Mouse (Mus musculus) gastrocnemius, postnatal 25 days (tissue): ENCODE results near the gene Vwf. TPM values are rescaled to one million over a fixed set of nuclear protein-coding genes. Genes with fewer than 3 reads are reported as not detected.
A peak's percentile ranks its signal among the peaks of the same experiment; 100 is the strongest.

Experiments used
- DNase-seq: peaks from one replicate; pipeline ENCODE4 v3.0.0; 2022
- total RNA-seq, 2 experiments: library from RNA; stranded (reverse); gene quantifications; 1 replicate in 1 of 2; 2 replicates in 1 of 2; pipeline ENCODE4 v1.2.3; 2021

Vwf gene
- total RNA-seq, 2 experiments from 2014 or later: 17.3 to 42.4 TPM

DNA sequence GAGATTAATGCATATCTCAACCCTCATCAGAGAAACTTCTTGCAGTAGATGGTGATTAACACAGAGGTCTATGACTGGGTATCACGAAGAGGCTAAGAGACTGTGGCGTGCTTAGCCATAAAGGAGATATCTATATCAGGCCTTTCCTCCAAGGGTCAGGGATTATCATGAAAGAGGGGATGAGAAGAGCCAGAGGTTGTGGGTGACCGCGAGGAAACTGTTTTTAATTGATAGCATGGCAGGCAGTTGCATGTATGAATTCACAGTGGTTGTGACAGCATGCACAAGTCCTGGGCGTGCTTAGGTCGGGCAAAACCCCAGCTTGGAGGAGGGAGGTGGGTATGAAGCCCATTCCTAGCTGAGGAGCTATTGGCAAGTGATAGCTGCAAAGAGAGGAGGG, 5.3 kb upstream of the Vwf start:
- DNase-seq: no peak

DNA sequence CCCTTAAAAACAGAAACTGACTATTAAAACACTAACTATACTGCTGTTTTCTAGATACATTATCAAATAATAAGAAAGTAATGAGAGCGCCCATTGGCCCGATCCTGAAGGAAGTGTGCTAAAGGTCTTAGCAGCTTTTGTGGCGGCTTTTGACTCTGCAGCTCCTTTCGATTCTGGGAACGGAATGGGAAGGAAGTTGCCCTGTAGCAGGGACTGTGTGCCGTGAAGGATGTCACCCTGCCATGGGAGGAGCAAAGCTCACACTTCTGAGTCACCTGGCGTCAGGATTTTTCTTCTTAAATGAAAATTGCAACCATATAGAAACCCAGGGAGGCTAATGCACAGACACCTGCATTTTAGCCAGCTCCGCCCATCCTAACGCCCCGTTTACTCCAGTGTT, 1.8 kb downstream of the Vwf start:
- no peak for DNase-seq

DNA sequence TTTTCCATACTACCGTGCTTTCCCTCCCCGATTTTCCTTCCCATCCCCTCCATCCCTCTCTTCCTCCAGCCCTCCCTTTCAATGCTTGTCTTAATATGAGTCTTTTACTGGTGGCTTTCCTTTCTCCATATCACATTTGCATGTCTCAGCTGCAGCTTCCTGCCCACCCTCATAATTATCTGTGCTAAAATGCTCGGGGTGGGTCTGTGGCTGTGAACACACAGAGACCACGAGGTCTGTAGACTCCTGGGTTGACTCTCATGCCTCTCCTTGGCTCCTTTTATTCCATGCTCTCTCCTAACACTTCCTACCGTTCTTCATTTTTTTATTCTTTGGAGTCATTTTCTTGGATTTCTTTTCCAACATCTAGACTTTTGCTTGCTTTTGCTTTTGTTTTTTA, 3.6 kb downstream of the Vwf start:
- no peak for DNase-seq

DNA sequence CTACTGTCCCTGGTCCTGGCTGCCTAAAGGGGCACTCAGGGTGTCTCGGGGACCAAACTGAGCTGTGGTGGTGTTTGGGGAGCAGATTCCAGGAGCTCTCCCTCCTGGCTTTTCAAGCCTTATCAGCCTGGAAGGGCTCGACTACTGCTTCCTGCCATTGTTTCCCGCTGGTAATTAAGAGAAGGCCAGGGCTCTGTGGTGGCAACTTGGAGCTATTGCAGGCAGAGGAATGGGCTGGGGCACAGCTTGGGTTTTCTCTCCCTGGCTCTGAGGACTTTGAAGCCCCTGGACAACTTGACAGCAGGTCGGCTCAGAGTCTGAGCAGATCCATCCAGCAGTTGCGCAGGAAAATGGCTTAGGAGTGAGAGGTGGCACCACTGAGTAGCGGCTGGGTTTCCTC, 6.2 kb downstream of the Vwf start:
- DNase-seq: no peak

DNA sequence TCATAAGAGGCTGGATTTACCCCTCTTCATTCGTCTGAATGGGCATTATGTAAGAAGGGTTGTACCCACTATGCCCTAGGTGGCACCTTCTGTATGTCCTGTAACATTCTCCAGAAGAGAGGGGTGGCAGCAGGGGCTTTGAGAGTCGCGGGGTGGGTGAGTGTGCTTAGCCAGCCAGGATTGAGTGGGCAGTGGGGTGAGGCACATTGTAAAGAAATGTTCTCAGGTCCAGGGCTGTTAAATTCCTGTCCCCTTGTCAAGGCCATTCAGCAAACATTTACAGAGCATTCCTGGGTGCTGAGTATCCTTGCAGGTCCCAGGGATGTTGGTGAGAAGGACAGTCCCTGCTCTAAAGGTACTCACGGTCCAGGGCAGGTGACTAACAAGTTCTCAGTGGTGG, 7.0 kb downstream of the Vwf start:
- no peak for DNase-seq

DNA sequence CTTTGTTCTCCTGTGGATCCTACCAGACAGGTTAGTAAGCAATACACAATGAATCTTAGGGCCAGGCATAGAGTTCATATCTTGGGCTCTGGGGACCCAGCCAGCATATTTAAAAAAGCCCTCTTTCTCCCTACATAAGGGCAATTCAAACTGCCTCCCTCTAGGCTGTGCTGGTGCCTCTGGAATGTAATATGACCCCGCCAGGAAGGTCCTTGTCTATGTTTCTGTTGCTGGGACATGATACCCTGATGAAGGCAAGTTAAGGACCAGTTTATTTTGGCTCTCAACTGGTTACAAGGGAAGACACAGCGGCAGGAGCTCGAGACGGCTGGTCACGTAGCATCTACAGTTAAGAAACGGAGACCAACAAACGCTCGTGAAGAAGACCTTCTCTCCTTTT, 12.3 kb downstream of the Vwf start:
- DNase-seq: no peak

DNA sequence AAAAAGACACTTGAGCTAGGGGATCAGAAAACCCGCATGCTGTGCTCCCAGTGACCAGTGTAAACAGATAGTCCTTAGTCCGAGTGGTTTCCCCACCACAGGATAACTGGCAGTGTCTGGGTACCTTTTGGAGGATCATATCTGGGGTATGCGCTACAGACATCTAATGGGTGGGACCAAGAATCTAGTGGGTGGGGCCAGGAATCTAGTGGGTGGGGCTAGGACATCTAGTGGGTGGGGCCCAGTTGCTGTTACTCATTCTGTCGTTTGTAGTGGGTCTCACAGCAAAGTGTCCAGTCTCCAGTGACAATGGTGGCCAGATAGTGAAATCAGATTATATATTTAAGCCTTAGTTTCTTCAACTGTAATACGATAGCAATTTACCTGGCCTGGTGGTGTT, 14.5 kb downstream of the Vwf start:
- DNase-seq: no peak

DNA sequence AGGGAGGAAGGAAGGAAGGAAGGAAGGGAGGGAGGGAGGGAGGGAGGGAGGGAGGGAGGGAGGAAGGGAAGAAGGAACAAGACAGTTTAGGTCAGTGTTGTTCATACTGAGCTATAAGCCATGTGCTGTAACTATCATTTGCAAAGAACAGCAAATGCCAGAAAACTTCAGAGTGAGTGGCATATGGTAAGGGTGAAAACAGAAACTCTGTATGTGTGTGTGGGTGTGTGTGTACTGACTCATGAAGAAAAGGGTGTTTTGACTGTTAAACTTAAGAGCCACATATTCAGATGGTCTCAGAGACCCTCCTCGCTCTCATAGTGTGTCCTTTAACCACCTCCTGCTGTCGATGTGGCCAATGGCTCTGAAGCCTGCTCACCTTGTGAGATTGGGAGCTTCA, 14.9 kb downstream of the Vwf start:
- no peak for DNase-seq

DNA sequence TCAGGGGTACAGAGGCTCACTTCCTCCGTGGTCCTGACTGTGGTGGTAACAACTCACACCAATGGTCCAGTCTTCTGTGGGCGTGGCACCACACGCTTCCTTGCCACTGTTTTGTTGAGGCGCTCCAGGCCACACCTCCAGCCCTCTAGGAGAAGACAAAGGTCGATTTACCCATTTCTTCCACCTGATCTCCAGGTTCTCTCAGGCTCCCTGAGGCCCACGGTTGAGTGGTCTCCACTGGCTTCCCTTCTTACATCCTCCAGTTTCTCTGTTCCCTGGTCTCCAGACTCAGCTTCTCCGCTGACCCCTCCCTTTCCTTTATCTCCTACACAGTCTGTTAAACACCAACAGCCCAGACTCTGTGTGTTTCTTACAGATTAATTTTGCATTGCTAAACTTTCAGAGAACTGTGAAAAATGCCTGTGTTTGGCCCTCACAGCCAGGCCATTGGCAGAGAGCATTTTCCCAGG, 18.3 kb downstream of the Vwf start:
- no peak for DNase-seq

DNA sequence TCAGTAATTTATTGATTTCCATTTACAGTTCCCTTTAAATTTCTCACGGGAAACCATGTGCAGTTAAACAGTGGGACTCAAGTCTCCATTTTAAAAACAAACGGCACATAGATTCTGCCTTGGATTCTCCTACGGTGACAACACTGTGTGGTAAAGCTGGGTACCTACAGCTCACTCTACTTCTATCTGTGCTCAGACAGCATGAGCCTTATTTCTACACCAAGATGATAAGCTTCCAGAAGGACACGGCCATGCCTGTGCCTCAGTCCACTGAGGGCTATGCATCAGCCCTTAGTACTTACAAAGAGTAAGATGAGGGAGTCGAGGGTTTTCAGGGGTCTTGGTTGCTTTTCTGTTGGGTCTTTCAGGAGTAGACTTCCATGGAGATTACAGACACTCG, 18.8 kb downstream of the Vwf start:
- DNase-seq: no peak

DNA sequence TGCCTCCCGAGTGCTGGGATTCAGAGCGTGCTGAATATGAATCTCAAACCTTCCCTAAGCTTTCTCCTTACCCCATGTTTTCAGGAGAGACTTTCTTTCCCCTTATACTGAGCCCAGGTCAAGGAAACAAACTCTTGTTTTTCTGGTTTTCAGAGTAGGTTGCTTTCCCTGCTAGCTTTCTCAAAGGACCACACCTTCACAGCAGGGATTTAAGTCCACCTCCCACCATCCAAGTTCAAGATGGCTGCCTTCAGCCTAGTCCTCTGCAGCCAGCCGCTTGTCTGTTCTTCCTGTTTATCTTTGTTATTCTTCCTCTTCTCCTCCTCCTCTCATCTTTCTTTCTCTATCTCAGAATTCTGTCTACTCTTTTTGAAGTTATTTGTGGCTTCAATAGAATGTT, 20.1 kb downstream of the Vwf start:
- no peak for DNase-seq

DNA sequence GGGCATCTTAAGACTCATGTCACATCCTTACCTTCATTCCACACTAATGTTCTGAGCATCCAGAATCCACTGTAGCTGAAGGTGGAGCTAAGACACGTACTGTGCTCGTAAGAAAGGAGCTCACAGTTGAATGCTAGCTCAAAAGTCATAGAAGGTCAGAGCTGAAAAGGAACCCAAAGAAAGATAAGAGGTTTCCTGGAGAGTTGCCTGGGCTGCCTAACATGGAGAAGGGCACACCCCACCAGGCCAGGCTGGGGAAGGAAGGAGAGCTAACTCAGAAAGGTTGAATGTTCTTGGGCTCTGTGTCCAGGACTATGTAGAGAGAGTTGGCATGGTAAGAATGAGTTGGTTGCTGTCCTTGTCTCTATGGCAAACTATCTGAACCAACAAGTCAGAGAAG, 21.8 kb downstream of the Vwf start:
- no peak for DNase-seq

DNA sequence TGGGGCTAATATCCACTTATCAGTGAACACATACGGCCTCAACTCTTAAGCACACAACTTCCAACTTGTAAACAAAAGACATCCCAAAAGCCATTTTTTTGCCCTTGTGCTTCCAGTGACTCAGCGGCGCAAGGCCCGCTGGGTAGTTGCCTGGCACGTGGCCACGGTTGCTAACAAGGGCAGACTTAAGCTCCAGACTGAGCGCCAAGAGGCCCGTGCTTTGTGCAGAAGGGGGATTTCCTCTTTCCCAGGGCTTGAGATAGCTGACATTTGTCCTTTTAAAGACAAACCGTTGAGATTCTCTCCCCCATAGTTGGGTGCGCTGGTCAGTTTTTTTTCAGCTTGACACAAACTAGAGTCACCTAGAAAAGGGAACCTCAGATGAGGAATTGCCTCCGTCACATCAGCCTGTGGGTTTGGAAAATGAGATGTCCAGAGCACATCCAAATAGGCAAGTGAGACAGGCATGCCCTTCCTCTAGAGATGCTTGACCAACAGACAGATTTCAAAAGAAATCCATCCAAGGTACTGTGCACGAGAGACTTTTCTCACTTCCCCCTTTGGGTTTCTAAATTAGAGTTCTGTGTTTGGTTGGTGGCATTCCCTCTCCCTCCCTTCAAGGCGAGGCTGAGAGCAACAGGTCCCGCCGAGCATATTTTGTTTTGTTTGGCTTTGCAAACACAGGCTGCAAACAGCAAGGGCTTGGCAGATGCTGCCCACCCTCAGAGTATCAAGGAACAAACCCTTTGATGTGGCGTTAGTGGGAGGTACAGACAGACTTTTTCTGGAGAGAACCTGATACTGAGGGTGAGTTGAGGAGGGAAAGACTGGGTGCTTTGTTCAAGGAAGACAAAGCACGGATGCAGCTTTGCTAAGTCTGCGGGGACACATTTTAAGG, 26.0 kb downstream of the Vwf start:
- peak; percentile 50 for DNase-seq

DNA sequence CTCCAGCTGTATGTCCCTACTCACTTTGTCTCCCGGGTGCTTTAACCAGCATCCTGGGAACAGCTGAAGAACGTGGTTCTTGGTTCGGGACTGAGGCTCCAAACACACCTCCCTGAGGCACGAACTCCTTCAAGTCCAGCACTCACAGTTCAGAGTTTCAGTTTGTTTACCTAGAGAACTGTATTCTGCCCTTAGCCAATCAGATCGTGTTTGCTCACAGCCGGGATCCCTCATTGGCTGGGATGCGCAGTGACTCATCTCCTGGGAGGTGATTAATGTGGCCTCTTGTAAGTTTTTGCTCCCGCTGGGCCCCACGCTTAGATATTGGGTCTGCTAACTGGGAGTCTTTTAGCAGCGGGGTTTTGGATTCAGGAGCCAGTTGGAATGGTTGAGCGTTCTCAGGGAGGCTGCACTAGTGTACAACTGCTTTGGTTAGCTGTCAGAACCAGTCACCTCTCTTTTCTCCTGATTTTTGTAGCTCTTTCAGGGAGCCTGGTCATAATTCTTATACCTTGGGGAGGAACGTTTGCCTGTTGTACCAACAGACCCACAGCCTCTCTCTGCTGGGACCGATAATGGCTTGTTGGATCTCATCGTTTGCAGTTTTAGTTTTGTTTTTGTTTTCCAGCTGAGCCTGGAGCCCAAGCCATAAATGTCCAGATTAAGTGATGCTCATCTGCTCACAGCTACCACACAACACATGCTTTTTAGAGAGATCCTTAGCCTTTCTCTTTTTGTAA, 26.8 kb downstream of the Vwf start:
- peak; percentile 82 for DNase-seq

DNA sequence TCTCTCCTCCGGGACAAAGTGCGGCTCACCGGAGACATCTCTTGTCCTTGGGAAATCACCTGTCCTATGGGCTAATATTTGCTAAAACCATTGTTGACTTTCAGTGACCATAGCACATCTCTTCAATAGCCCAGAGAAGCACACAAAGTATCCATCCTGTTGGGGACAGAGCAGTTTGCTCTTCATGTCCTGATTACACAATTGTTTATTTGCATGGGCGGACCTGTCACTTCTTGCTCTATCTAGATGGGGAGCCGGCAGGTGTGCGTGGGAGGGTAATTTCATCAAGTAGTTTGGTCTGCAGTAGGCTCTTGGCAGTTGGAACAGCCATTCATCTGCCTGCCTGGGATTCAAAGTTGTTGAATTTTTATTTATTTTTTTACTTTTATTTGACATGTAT, 28.5 kb downstream of the Vwf start:
- no peak for DNase-seq

DNA sequence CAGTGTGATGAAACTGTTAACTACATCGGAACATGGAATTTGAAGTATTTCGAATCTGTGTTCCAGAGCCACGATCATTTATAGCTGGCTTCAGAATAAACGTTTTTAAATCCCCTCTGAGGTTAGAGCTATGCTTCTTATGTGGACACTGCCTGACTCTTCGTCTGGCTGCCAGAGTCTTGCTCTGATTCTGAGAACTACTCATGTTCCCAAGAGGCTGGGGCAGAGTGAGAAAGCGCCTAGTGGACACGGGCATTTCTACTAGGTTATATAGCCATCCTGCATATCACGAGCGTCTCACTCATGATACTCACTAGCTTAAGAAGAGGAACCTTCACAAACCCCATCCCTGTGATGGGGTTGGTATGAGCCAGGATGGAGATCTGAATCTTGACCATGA, 30.7 kb downstream of the Vwf start:
- no peak for DNase-seq

DNA sequence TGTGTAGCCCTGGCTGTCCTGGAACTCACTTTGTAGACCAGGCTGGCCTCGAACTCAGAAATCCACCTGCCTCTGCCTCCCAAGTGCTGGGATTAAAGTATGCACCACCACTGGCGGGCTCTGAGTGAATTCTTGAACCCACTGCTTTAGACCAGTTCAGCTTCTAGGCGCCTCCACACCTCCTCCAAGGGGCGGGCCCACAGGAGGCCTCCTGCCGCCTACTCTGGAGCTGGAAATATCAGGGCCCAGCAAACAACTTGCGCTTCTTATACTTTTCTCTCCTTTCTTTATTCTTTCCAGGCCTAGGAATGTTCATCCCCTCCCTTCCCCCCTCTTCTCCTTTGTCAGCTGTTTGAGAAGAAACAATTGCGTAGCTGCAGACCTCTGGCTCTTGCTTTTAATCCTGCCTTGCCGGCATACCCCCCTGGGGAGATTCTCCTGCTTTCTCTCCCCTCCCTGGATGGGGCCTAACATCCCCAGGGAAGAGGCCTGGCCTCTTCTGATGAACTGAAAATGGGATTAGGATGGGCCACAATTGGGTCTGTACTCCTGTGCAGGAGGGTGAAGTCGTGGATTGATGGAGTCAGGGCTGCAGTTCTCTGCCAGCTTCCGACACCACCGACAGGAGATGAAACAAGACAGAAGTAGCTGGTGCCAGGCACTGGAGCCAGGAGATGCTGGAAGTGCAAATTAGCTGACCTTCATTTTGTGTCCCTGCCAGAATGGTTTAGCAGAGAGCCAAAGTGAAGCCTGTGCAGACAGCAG, 31.5 kb downstream of the Vwf start:
- DNase-seq: peak; percentile 47

DNA sequence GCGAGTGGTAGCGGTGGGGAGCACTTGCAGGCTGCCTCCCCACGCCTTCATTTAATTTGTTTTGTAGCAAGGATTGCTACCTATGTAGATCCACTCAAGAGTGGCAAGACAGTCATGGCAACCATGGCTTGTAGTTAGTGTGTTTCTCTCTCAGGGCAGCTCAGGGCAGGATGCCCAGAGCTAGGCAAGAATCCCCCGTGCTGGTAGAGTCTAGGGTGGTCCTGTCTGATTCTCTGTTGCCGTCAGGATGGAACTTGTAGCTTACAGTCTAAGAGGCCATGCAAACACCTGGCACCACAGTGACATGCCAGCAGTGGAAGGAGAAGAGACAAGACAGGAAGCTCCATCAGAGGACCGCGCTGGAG, 32.1 kb downstream of the Vwf start:
- no peak for DNase-seq

DNA sequence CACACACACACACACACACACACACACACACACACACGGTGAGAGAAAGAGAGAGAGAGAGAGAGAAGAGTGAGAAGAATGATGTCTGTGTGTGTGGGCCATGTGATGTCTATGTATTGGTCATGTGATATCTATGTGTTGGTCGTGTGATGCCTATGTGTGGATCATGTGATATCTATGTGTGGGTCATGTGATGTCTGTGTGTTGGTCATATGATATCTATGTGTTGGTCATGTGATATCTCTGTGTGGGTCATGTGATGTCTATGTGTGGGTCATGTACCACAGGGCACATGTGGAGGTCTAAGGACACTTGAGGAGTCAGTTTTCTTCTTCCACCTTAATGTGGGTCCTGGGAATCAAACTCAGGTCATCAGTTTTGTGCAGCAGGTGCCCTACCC, 33.3 kb downstream of the Vwf start:
- no peak for DNase-seq

DNA sequence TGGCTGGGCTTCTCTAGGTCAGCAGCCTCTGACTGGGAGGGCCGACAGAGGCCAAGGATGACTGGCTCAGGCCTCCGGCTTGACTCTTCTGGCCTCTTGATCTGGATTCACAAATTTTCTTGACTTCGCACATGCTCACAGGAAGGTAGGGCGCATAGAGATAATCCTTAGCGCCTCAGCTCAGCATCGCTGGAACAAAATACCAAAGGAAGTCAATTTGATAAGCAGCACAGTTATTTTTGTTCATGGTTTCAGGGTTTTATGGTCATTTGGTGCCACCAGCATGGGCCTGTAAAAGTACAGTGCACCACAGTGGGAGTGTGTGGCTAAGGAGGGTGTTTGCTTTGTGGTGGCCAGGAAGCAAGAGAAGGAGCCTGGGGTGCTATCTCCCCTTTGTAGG, 37.1 kb downstream of the Vwf start:
- DNase-seq: no peak

DNA sequence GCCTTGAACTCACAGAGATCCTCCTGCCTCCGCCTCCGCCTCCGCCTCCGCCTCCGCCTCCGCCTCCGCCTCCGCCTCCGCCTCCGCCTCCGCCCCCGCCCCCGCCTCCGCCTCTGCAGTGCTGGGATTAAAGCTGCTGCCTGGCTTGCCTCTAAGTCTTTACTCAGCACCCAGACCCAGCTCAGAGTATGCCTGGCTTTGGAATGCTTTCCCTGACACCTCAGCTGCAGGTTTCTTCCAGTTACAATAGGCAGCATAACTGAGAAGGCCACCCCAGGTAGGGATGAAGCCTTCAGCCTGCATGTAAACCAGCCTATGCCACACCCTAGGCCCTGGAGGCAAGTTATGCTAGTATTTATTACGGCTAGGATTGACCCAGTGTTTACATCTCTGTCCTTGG, 37.7 kb downstream of the Vwf start:
- DNase-seq: no peak

DNA sequence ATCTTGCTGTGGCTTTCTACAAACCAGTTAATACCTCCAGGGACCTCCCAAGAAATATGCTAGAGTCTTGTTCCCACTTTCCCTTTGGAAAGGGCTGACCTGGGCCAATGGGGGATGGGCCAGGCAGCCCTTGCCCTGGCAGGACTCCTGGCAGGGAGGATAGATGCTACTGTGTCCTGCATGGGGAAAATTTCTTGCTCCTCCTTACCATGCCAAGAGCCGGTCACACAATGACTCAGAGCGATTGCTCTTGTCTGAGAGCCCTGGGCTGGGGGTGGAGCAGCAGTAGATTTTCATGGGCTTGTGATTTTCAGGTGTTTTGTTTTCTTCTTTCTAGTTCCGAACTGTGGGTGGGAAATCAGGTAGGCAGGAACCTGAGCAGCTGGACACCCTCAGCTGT, 39.0 kb downstream of the Vwf start:
- no peak for DNase-seq

DNA sequence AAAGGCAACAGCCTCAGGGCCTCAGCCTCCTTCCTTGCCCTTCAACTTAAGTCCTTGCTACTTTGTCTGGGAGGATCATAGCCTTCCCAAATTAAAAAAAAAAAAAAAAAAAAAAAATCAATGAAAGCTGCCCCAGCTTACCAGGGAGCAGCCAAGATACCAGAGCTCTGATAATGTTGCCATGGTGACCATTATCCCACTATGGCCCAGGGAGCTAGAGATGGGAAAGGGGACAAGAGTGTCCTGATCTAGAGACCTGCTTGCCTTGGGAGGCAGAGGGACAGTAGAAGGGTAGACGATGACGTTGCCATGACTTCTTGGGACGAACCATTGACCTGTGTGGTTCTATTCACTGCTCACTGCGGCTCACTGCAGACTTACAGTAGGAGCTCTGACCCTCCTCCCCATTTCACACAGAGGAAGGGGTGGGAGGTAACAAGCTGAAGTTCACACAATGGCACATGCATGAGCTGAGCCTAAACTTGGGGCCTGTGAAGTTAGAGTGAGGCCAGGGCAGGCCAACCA, 39.5 kb downstream of the Vwf start:
- DNase-seq: no peak
